Mouse (Mus musculus) T-cell, adult 2 months (primary cell): ENCODE data around the gene Gm12248.

Source experiments
- DNase-seq: peaks from one replicate; pipeline ENCODE4 v3.0.0; 2022; ENCODE audit warnings: low spot score

The Gm12248 gene

GRCm38 (mm10) chr11:58093021-58093528, at the start of gene Gm12248:
Gm12248 (minus strand) TSS chr11:58093134.
- DNase-seq, result no peak

DNA sequence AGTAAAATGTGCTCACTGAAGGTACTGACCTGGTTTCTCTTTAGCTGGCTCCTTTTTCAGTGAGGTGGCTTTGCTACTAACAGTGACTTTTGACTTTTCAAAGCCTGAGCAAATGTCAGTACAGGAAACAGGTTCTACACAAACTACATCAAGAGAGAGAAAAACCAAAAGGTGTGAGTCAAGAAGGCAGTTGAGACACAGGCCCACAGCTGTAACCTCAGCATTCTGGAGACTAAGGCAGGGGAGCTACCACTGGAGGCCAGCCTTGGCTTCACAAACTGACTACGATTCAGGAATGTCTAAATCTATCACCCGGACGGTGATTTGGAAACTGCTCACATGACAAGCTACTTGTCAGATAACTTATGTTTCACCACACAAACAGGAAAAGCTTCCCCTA, 46.5 kb upstream of the Gm12248 start:
- DNase-seq, result peak; percentile 39

DNA sequence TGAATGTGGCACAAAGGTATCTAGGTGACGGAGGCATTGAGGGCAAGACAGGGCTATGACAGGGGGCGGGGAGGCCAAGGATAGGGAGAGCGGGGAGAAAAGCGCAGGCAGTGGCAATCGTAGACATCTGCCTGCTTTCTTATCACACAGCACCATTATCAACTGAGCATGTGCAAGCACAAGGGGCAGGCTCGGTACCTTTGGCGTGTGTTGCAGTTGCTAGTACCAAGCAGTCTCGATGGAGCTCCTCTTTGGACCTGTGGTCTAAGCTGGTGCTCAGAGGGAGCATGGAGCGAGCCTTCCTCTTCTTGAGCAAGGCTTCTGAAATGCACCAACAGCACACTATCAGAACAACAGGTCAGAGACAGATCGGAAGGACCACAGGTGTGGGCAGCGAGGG, 45.9 kb upstream of the Gm12248 start:
- peak; percentile 12 for DNase-seq

DNA sequence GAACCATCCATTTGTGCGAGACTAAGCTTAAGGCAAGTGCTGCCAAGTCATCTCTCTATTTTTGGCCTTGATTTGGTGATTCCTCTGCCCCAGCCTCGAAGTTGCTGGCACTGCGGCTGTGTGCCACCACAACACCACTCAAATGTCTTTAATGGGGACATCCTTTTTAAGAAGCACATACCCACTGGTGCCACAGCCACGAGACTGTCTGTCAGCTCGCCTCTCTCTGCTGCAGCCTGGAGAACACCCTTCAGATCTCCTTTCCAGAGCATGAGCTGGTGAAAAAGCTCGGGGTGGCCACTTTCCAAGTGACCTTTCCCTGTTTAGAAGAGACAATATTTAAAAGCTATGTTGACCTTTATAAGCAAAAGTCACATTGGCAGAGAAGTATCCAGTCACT, 43.7 kb upstream of the Gm12248 start:
- no peak for DNase-seq

DNA sequence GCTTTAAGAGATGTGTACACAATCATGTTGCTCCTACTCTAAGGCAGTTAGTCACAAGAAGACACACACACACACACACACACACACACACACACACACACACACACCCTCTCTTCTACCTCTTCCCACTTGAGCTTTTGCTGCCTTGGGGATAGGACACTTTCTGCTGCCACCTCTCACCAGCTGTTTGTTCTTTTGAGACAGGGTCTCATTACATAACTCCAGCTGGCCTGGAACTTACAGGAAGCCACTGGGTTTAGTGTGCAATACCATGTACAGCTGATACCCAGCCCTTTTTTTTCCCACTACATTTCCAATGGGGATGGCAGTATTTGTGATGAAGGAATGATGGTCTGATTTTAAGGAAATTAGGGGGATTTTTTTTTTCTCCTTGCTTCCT, 42.4 kb upstream of the Gm12248 start:
- no peak for DNase-seq

DNA sequence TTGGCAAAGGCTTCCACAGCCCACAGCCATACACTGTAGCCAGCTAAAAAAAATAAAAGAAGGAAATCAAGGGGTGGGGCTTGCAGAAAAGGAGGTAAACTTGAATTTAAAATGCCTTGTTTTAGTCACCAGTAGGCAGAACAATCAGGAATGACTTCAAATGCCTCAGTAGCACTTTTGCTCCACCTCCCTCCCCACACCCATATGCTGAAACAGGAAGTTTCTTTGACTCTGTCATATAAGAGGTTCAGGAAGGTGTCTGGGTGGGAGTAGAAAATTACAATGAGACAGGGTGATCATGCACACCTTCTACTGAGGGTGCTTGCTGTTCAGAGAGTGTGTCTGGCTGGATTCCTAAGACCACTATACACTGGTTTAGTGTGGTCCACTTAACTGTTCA, 41.9 kb upstream of the Gm12248 start:
- DNase-seq, result peak; percentile 7

DNA sequence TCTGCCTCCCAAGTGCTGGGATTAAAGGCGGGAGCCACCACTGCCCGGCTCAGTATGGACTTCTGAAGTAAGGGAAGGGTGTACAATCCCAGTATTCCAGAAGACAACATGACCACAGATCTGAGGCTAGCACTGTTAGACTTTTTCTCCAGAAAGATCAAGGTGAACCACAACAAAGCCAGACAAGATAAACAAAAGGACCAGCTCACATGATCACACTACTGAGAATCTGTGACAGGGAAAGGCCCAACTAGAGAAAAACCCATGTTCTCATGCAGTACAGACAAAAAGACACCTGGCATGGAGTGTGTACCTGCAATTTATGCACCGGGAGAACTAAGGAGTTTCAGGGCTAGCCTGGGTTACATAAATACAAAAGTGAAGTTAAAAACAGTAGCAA, 39.1 kb upstream of the Gm12248 start:
- DNase-seq, result peak; percentile 62

DNA sequence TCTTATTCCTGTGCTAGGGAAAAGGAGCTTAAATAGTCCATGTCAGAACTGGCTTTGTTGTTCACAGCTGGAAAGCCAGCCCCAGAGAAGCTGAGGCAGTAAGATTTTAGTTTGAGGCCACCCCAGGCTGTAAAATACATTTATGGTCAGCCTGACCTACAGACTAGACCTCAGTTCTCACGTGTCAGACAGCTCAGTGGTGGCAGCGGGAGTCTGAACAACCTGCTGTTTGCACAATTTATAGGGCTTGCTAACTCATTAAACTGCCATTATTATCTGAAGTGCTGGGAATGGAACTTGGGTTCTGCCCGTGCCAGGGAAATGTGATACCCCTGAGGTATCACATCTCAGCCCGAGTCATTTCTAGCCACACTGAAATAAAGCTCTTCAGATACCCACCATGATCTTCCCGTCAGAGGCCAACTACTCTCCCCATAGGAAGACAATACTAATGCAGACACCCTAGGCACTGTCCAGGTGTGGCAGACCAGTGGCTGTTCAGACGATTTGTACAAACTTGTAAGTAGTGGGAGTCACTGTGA, 36.4 kb upstream of the Gm12248 start:
- no peak for DNase-seq

DNA sequence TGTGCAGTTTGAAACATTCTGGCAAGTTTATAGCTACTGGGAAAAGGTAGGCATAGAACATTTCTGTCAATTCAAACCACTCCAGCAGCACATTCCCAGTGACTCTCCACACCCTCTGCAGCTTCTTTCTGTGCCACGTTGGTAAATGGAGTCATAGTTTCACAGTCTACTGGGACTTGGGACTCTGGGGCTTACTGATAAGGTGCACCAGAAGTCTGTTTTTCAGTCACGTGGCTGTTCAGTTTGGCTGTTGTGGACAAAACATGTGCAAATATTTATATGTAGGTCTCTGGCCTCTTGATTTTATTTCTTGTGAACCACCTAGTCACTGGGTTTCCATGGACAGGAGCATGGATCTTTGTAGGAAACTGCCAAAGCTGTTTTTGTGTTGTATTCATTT, 34.6 kb upstream of the Gm12248 start:
- DNase-seq, result no peak

GRCm38 (mm10) chr11:58126397-58127160, 33.6 kb upstream of the Gm12248 start:
- no peak for DNase-seq

- DNase-seq, result no peak
These were observed 32.1 kb upstream of the Gm12248 start for GRCm38 (mm10) chr11:58125021-58125420.

GRCm38 (mm10) chr11:58123711-58124110, 30.8 kb upstream of the Gm12248 start:
- DNase-seq, result no peak

GRCm38 (mm10) chr11:58121351-58121750, 28.4 kb upstream of the Gm12248 start:
- no peak for DNase-seq

DNA sequence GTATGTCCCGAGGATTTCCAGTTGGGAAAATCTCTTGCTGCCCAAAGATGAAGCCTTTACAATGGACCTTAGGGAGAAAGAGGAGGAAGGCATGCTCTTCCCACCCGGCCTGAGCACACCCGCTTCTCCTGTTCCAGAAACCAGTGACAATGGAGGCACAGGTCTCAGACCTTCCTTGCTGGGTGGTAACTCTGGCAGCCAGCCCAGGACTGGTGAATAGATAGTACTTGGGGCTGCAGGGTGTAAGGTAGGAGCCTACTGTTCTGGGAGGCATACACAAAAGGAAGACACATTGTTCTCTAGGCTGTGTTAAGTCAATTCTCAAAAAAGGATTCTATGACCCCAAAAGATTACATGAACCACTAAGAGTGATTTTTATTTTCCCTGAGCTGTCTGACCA, 27.7 kb upstream of the Gm12248 start:
- DNase-seq, result no peak

GRCm38 (mm10) chr11:58117044-58117652, 24.2 kb upstream of the Gm12248 start:
- DNase-seq, result no peak

DNA sequence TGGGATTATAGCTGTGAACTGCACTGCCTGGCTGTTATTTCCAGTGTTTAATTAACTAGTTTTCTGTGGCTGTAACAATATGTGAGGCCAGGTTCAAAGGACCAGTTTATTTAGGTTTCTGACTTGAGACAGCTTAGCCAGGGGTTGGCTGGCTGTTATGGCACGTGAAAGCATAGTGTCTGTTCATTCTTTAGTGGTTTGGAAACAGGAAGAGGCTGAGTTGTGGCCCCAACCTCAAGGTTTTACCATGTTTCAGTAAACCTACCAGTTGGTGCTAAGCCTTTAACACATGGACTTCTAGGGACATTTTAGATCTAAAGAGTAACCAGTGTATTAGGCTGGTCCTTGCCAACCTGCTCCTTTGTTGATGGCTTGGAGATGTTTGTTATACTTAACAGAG, 23.6 kb upstream of the Gm12248 start:
- no peak for DNase-seq

DNA sequence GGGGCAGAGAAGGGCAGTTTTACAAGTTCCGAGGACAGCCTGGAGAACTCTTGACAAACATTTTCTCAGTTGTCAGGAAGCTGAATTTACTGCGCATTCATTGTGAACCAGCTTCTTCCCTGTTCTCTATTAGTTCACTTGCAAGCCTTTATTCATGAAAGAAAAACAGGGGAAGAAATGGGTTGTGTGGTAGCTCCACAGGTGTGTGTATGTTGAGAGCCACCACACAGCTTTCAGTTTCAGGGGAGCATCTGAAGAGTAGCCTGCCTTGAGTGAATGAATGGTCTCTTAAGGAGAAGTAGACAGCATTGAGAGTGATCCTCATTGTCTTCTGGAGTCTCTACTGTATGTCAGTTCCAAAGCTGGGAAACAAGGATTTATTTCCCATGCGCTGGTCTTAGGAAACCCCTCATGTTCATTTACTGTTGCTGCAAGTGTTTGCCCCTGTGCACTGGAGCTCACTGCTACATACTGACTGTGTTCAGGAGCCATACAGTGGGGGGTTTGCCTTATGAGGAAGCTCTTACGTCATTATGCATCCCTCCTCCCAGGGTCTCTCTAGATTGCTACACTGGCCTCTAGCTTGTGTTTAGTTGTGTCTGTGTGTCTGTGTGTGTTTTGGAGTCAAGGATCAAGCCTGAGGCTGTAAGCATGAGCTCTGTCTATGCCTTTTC, 14.9 kb upstream of the Gm12248 start:
- no peak for DNase-seq

DNA sequence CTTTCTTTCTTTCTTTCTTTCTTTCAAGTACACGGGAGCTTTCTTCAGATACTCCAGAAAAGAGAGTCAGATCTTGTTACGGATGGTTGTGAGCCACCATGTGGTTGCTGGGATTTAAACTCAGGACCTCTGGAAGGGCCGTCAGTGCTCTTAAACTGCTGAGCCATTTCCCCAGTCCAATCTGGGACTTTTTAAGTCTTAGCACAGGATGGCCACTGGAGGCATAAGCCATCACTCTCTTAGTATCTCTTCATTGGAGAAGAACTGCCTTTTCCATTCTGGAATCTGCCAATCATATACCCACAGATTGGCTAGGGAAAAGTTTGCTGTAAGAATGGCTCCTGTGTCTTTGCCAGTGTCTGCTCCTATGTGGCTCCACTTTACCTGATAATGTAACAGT, 14.1 kb upstream of the Gm12248 start:
- no peak for DNase-seq

DNA sequence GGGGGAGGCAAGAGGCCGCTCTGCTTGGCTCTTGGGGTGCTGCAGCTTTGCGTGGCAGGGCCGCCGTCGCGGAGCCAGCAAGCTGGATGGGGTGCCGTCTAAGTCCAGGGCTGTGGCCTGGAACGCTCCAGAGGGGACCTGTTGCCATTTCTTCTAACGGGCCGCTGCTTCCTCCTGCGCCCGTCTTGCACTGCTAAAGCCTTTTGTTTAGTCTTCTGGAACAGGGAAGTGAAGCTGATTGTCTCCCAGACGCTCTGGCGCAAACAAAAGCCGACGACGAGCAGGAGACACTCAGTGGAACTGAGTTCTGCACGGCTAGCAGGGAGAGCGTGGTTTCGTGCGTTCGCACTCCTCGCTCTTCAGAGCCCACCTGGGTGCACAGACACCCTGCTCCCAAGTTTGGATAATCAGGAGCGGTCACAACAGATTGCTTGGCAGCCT, 11.4 kb upstream of the Gm12248 start:
- DNase-seq, result no peak

GRCm38 (mm10) chr11:58103697-58104306, 10.9 kb upstream of the Gm12248 start, which contains the start of gene Cnot8:
Cnot8 (plus strand) TSS chr11:58104153.
- DNase-seq, result peak; percentile 100

DNA sequence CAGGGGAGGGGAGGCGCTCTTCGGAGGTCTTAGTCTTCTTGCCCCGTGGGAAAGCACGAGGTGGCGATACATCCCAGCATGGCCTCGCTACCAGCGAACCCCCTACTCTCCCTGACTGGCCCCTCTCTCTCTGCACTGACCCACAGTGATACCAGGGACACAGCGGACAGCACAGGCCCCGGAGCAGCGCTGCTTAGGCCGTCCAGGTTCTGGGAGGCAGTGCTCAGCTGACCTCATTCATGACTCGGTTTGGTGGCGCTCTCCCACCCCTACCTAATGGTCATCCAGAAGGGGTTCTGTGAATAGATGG, 10.4 kb upstream of the Gm12248 start:
- peak; percentile 10 for DNase-seq

GRCm38 (mm10) chr11:58102581-58103343, 9.8 kb upstream of the Gm12248 start:
- peak; percentile 54 for DNase-seq
